Mouse (Mus musculus): ENCODE data around the gene AI597479. TPM values are rescaled to one million over a fixed set of nuclear protein-coding genes. Genes with fewer than 3 reads are reported as not detected.

Gene AI597479
- total and polyA plus RNA-seq, 3 experiments, result 15.3 to 20.1 TPM; not detected in 1

DNA sequence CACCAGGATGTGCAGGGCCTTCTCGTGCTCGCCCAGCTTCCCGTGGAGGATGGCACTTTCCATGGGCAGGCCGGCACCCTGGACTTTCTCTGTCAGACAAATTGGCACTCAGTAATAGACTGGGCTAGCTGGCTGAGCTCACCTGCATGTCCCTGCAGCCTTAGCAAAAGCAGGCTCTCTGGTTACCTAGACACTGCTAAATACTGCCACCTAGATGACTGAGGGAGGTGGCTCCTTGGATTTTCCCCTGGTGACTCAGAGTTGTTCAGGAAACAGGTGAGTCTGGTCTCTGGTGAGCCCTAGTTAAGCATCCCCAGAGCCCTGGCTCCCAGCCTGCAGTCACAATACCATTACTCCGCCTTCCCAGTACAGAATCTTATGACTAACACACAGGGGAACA lies 46.6 kb upstream of the AI597479 start:
- no peak for DNase-seq (ENCODE audit: low read depth, low spot score)
- H3K9ac ChIP-seq (ENCODE audit: control insufficient read depth, low read depth, low read length, poor library complexity, severe bottlenecking), result no peak overlapping the region
- no peak overlapping the region for H3K4me3 ChIP-seq (ENCODE audit: control insufficient read depth in 1 of 2, insufficient read depth in 1 of 2, low read depth in 2 of 2, low read length in 2 of 2)
- H3K9me3 ChIP-seq (replicated peaks; ENCODE audit: insufficient read depth, low read length), result no peaks in the 10 kb centered on the region
- H3K4me1 ChIP-seq (ENCODE audit: control insufficient read depth in 1 of 2, insufficient read depth in 2 of 2, low read length in 2 of 2), result no peaks in the 10 kb centered on the region
- H3K27ac ChIP-seq (ENCODE audit: control insufficient read depth, low read depth, low read length), result no peak overlapping the region
- no peaks in the 10 kb centered on the region; a peak in 1 of 4 replicates for H3K36me3 ChIP-seq (ENCODE audit: control insufficient read depth in 1 of 2, insufficient read depth in 2 of 2, low read length in 2 of 2)
- H3K27me3 ChIP-seq (ENCODE audit: control insufficient read depth in 1 of 2, insufficient read depth in 2 of 2, low read length in 2 of 2), result no peaks in the 10 kb centered on the region
- TF ChIP-seq USF2 (IDR thresholded peaks at IDR 0.05; ENCODE audit: borderline replicate concordance in 1 of 2, insufficient read depth in 1 of 2, low read depth in 1 of 2, low read length in 2 of 2) (no peak), TCF12 (IDR thresholded peaks at IDR 0.05; ENCODE audit: low read depth, low read length) (no peak), MXI1 (IDR thresholded peaks at IDR 0.05; ENCODE audit: low read depth, low read length) (no peak), MAZ (IDR thresholded peaks at IDR 0.05; ENCODE audit: low read depth, low read length) (no peak), RCOR1 (IDR thresholded peaks at IDR 0.05; ENCODE audit: low read depth, low read length) (no peak), BHLHE40 (IDR thresholded peaks at IDR 0.05; ENCODE audit: borderline replicate concordance, low read depth, low read length) (no peak), MEF2A (IDR thresholded peaks at IDR 0.05; ENCODE audit: extremely low read depth, insufficient replicate concordance, low read depth, low read length, poor library complexity, severe bottlenecking) (no peak), POLR2A (IDR thresholded peaks at IDR 0.05; ENCODE audit: control insufficient read depth in 1 of 2, insufficient read depth in 1 of 2, low read depth in 1 of 2, low read length in 2 of 2, poor library complexity in 1 of 2) (no peak), MYB (IDR thresholded peaks at IDR 0.05; ENCODE audit: low read depth, low read length) (no peak), ZKSCAN1 (IDR thresholded peaks at IDR 0.05; ENCODE audit: low read depth, low read length) (no peak)
- H3K79me2 ChIP-seq (ENCODE audit: control insufficient read depth, insufficient read depth, low read length, poor library complexity), result no peaks in the 10 kb centered on the region

DNA sequence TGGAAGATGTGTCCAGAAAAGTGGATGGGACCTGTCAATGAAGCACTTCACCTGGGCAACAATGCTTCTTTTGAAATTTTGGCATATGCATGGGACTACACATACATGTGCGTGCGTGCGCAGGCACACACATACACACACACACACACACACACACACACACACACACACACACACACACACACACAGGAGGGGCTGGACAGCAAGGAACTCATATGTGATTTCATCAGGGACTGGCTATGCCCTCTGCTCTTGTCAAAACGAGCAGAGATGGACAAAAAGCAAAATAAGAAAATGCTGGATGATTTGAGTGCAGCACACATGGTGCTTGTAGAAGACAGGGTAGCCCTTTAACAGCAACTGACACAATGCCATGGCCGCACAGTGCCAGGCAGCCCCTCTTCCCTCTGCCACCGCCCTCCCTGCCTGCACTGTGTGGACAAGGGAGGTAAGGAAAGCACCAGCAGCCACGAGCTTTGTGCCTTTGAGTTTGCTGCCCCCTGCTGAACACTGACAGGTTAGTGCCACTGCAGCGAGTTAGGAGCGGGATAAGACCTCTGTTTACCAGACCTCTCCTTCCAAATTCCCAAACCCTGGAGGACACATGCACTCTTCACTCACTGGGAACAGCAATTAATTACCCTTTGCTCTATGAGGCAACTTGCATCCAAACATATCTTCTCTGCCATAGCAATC lies 32.7 kb upstream of the AI597479 start:
- no peak overlapping the region for H3K4me3 ChIP-seq (ENCODE audit: control insufficient read depth in 1 of 2, insufficient read depth in 1 of 2, low read depth in 2 of 2, low read length in 2 of 2)
- H3K27me3 ChIP-seq (ENCODE audit: control insufficient read depth in 1 of 2, insufficient read depth in 2 of 2, low read length in 2 of 2), result no peaks in the 10 kb centered on the region
- no peak overlapping the region for H3K9ac ChIP-seq (ENCODE audit: control insufficient read depth, low read depth, low read length, poor library complexity, severe bottlenecking)
- H3K27ac ChIP-seq (ENCODE audit: control insufficient read depth, low read depth, low read length), result no peak overlapping the region
- peak; percentile 49 for DNase-seq (ENCODE audit: low read depth, low spot score)
- no peaks in the 10 kb centered on the region for H3K79me2 ChIP-seq (ENCODE audit: control insufficient read depth, insufficient read depth, low read length, poor library complexity)
- TF ChIP-seq SMC3 (IDR thresholded peaks at IDR 0.05; ENCODE audit: low read depth, low read length) (peak; percentile 54), CTCF (IDR thresholded peaks at IDR 0.05 in 2 of 3, conservative IDR thresholded peaks at IDR 0.05 in 1 of 3; ENCODE audit: control insufficient read depth in 1 of 3, insufficient read depth in 1 of 3, low read depth in 2 of 3, low read length in 3 of 3, poor library complexity in 1 of 3, severe bottlenecking in 1 of 3) (peak; percentile 47 to 63 (median 57)), ZC3H11A (IDR thresholded peaks at IDR 0.05; ENCODE audit: low read depth, low read length) (0 out of 2 replicates have a peak, but pooled peaks have one; percentile 13), RAD21 (IDR thresholded peaks at IDR 0.05; ENCODE audit: low read depth, low read length) (peak; percentile 52), E2F4 (IDR thresholded peaks at IDR 0.05; ENCODE audit: borderline replicate concordance, low read depth, low read length) (no peak), POLR2AphosphoS5 (IDR thresholded peaks at IDR 0.05; ENCODE audit: borderline replicate concordance, low read depth, low read length) (no peak)
- H3K9me3 ChIP-seq (replicated peaks; ENCODE audit: insufficient read depth, low read length), result no peaks in the 10 kb centered on the region
- H3K36me3 ChIP-seq (ENCODE audit: control insufficient read depth in 1 of 2, insufficient read depth in 2 of 2, low read length in 2 of 2), result peaks cover 1 to 4% of the 10 kb centered on the region in 2 experiments
- peaks cover 2 to 4% of the 10 kb centered on the region in 2 experiments; a peak in 3 of 4 replicates for H3K4me1 ChIP-seq (ENCODE audit: control insufficient read depth in 1 of 2, insufficient read depth in 2 of 2, low read length in 2 of 2)

Data from MEL (cell line).